Mouse (Mus musculus) 3T3-L1 (cell line): ENCODE data around the gene Arhgef10l.

Source experiments
- DNase-seq: peaks from one replicate; pipeline ENCODE4 v3.0.0-alpha.2; 2015; ENCODE audit warnings: low read depth, low spot score

The Arhgef10l gene

GRCm38 (mm10) chr4:140606779-140607178 lies 59.0 kb downstream of the Arhgef10l start:
- no peak for DNase-seq

DNA sequence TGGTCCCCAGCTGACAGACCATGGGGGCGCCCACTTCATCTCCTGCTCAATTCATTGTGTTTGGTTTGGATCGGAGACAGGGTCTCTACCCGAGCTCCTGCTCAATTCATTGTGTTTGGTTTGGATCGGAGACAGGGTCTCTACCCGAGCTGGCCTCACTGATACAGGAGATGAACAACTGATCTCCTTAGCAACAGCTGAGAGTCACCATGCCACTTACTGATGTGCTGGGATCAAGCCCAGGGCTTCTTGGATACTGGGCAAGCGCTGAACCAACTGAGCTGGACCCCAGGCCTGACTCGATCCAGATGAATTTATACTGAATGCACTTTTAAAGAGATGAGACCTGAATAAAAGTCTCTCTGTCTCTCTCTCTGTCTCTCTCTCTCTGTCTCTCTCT lies 59.6 kb downstream of the Arhgef10l start:
- no peak for DNase-seq

DNA sequence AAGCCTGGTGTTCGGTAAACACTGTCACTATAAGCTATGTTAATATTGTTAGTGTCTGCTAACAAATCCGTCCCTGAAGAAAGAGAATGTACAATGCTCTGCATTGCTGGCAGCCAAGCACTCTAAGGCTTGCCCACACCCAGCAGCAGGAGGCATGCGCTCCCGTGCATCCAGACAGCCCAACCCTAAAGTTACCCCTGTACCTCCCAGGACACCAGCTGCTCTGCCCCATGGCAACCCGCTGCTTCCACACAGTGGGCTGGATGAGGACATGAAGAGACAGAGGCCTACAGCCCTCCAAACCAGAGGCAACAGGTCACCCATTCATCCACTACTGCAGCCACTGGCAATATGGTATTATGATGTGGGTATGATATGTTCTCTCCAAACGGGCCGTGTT lies 60.0 kb downstream of the Arhgef10l start:
- no peak for DNase-seq

GRCm38 (mm10) chr4:140605247-140605646 lies 60.6 kb downstream of the Arhgef10l start:
- no peak for DNase-seq

GRCm38 (mm10) chr4:140604541-140604940 lies 61.3 kb downstream of the Arhgef10l start:
- no peak for DNase-seq

DNA sequence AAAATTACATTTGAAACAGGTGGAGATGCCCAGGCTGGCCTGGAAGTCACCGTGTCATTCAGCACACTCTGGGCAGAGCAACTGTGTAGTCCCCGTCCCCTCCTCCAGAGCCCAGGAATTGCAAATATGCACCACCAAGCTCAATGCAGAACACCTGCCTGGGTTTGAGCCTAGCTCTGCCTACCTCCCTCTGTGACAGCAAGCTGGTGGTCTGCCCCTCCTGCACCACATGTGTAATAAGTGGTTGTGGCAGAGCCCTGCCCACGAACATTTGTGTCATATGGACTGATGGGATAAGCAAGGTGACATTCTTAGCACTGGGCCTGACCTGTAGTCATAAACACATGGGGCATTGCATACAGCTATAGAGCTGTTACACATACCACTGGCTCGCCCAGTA lies 63.8 kb downstream of the Arhgef10l start:
- DNase-seq = no peak

GRCm38 (mm10) chr4:140601153-140601552 lies 64.7 kb downstream of the Arhgef10l start:
- no peak for DNase-seq

DNA sequence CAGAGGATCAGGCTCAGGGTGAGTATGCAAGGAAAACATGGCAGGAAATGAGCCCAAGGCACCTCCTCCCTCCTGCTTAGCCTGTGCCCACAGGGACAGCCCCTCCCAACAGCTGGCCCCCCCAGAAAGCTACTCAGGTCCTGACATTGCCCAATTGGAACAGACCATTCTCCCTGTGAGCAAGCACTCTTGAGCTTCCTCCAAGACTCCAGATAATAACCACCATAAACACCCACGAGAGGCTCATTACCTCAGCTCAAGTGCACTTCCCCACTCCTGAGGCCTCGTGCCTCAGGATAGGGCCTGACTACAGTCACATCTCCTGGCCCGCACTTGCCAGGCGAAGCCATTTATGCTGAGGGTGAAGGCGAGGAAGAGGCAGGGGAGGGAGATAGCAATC lies 67.0 kb downstream of the Arhgef10l start:
- DNase-seq = no peak

DNA sequence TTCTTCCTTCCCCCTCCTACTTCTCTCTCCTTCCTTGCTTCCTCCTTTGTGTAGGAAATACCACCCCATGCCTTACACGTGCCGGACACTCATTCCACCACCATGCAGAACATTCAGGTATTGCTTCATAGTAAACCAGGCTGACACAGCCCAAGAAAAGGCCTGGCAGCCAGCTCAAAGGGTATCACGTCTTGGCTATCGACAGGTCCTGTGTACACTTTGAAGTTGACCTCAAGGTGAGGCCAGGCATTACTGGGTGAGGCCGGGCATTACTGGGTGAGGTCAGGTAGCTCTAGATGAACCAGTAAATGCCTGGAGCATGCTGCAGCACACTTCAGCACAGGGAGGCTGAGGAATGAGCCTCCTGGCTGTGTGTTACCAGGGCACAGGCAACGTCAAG lies 67.9 kb downstream of the Arhgef10l start:
- DNase-seq = no peak

DNA sequence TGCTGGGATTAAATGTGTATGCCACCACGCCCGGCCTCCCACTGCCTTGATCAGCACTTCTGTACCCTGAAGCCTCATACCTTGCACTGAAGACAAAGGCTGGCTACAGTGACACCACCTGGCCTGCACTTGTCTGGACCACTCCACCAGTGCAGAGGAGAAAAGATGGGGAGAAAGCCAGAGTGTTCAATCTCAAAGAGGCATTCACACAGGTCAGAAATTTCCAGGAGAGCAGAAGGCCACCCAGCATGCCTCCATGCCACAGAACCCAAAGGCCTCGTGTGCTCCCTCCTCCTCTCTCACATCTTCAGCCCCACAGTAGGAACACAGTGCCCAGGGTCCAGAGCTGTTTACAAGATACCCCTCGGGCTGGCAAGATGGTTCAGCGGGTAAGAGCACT lies 68.4 kb downstream of the Arhgef10l start:
- DNase-seq = no peak

DNA sequence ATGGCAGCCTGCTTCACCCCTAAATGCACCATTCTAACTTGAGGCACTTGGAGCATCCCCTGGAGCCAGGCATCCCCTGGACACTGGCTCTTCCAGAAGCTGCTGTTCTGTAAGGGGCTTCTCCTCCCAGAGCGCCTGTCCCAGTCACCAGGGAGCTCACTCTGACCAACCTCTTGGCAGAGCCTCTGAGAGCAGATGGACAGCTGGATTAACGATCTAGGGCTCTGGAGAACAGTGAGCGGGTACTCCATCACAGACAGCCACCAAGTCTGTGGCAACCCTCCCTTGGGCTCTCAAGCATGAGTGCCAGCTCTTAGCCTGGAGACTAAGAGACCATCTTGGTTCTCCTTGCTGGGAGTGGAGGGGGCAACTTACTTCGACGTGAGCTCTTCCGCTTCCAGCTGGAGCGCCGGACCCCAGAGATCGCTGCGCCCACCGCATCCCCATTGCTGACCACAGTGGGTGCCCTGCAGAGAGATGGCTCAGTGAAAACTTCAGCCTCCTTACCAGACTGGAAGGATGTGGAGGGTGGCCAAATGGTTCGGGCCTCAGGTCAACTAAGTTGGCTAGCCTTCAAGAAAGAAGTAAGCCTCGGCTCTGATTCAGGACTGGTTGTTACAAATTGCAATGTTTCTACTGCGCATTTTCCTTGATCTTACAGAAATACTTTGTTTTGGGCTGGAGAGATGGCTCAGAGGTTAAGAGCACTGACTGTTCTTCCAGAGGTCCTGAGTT lies 71.9 kb downstream of the Arhgef10l start:
- DNase-seq = no peak

DNA sequence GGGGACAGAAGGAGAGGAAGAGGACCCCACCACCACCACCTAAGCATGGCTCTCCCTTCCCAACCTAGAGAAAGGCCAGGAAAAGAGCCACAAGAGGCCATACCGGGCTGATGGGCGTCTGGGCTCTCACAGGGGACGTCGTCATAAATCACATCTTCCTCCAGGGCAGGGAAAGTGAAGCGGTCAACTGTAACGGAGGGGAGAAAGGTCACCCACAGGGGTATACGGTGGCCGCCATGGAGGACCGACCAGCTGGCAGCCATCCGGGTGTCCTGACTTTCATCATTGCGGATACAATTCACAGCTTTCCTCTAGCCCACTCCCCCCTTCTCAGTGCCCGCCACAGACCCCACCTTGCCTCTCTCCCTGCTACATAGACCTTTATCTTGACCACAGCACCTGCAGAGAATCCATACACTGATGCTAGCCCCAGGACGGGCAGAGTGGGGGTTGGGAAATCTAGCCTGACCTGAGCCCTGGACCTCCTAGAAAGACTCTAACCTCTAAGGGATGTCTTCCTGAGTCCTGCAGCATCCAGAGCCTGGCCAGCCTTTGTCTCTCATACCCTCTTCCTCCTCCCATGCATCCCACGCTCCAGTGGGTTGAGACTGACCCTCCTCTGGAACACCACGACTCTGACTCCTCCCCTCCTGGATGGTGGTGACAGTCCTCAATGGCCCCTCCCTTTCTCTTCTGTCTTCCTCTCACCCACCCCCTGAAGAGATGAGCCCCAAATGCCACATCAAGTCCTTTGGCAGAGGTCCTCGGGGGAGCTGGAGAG lies 72.6 kb downstream of the Arhgef10l start:
- no peak for DNase-seq

GRCm38 (mm10) chr4:140592217-140592759 lies 73.5 kb downstream of the Arhgef10l start:
- DNase-seq = peak; percentile 86

- DNase-seq = no peak
Measured at GRCm38 (mm10) chr4:140586478-140586877, 79.3 kb downstream of the Arhgef10l start.

- no peak for DNase-seq
Measured at GRCm38 (mm10) chr4:140584240-140584639, 81.6 kb downstream of the Arhgef10l start.

- no peak for DNase-seq
Measured at GRCm38 (mm10) chr4:140582390-140583088, 83.3 kb downstream of the Arhgef10l start.

DNA sequence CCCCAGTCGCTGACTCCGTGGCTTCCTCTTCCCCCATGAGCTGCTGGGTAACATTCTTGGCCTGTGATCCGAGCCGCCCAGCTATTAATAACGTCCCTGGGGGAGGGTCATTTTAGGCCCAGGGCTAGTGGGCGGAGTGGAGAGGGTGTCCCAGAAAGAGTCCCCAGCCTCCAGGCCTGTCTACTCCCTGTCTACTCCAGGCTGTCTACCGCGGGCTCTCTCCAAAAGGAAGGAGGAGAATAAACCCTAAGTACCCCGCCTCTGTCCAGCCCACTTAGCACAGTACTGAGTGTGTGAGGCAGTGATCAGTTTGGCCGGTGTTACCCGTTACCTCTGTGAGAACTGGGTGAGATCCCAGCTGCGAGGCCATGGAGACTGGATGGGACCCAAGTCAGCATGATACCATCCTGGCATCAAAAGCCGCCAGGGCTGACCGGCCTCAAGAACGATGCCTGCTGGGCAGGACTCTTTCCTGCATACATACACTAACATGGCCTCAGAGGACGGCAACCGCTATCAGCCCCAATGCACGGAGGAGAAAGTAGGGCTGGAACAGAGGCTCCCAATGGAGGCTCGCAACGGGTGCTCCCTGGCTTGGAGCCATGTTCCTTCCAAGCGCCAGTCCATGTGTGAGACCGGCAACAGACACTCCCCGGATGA lies 84.0 kb downstream of the Arhgef10l start:
- DNase-seq = no peak

- no peak for DNase-seq
Measured at GRCm38 (mm10) chr4:140581341-140581729, 84.5 kb downstream of the Arhgef10l start.

DNA sequence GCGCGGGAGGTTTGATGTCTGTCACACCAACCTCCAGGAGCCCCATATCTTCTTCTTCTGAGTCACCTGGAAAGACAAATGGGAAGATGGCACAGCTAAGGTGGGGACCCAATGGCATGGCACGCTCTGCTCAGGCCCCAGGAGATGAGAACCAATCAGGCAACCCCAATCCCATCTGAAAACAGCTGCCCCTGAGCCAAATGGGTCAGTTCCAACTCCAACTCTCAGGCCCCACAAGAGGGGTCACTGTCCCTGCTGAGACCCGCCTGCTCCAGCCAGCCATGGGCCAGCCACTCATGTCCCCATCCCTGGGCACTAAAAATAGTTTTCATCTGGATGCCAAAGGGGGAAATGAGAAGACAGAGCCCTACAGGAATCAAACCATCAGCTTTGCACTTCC lies 84.9 kb downstream of the Arhgef10l start:
- DNase-seq = no peak

- no peak for DNase-seq
Measured at GRCm38 (mm10) chr4:140579576-140579975, 86.2 kb downstream of the Arhgef10l start.

DNA sequence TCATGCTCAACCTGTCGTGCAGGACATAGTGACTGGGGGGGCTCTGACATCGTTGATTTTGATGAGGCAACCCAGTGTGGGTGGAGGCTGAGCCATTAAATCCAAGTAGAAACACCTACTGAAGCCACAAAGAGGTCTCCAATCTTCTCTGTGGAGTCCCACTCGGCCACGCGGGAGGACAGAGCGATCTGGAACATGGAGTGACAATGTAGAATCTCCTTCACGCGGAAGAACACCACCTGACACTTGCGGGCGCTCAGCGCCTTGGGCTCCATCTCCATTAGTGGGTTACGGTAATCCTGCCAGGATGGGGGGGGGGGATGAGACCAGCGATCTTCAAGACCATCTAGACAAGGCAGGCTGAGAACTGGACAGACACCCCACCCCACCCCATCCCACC lies 86.7 kb downstream of the Arhgef10l start:
- no peak for DNase-seq

DNA sequence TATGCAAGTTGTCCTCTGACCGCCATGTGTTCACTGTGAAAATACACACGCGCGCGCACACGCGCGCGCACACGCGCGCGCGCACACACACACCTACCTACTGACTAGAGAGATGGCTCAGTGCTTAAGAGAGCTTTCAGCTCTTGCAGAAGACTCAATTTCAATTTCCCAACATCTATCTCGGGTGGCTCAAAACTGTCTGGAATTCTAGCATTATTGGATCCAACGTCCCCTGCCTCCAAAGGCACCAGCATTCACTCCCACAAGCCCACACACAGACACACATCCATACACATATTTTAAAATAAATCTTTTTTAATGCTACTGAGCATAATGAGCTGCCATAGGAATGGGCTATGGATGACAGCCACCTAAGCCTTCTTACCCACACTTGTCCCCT lies 89.2 kb downstream of the Arhgef10l start:
- DNase-seq = no peak
